Mouse (Mus musculus): ENCODE data around the gene Rbfox2.
"Not testable (repeated sequence)": the region's sequence is repeated elsewhere in the genome, so short reads cannot be mapped to it uniquely, and the experiment has no call there.

The Rbfox2 gene

GRCm38 (mm10) chr15:77066233-77066632 lies 240.6 kb downstream of the Rbfox2 start:
- DNase-seq (ENCODE audit: low read depth, low spot score): no peak

GRCm38 (mm10) chr15:77065259-77065852 lies 241.4 kb downstream of the Rbfox2 start:
- no peak for DNase-seq (ENCODE audit: low read depth, low spot score)

GRCm38 (mm10) chr15:77062746-77063145 lies 244.1 kb downstream of the Rbfox2 start:
- DNase-seq (ENCODE audit: low read depth, low spot score): no peak

GRCm38 (mm10) chr15:77059416-77059815 lies 247.4 kb downstream of the Rbfox2 start:
- not testable (repeated sequence) for DNase-seq (ENCODE audit: low read depth, low spot score)

- DNase-seq (ENCODE audit: low read depth, low spot score): no peak
These were observed 248.2 kb downstream of the Rbfox2 start for GRCm38 (mm10) chr15:77058566-77058965.

- no peak for DNase-seq (ENCODE audit: low read depth, low spot score)
These were observed 250.1 kb downstream of the Rbfox2 start for GRCm38 (mm10) chr15:77056791-77057051.

- no peak for DNase-seq (ENCODE audit: low read depth, low spot score)
These were observed 250.6 kb downstream of the Rbfox2 start for GRCm38 (mm10) chr15:77056001-77056790.

GRCm38 (mm10) chr15:77054611-77055175 lies 252.1 kb downstream of the Rbfox2 start:
- DNase-seq (ENCODE audit: low read depth, low spot score): no peak

- no peak for DNase-seq (ENCODE audit: low read depth, low spot score)
These were observed 253.8 kb downstream of the Rbfox2 start for GRCm38 (mm10) chr15:77053021-77053420.

- no peak for DNase-seq (ENCODE audit: low read depth, low spot score)
These were observed 254.6 kb downstream of the Rbfox2 start for GRCm38 (mm10) chr15:77052176-77052575.

GRCm38 (mm10) chr15:77050570-77050969 lies 256.2 kb downstream of the Rbfox2 start, which contains the start of gene Mb:
Gene Mb (minus strand): TSS chr15:77050670.
- DNase-seq (ENCODE audit: low read depth, low spot score): no peak

GRCm38 (mm10) chr15:77045609-77046008 lies 261.2 kb downstream of the Rbfox2 start:
- no peak for DNase-seq (ENCODE audit: low read depth, low spot score)

- DNase-seq (ENCODE audit: low read depth, low spot score): no peak
These were observed 262.0 kb downstream of the Rbfox2 start, which contains the start of gene Apol6 for GRCm38 (mm10) chr15:77044597-77045320. Gene Apol6 (plus strand): TSS chr15:77044729.

- DNase-seq (ENCODE audit: low read depth, low spot score): no peak
These were observed 266.0 kb downstream of the Rbfox2 start for GRCm38 (mm10) chr15:77040784-77041183.

- DNase-seq (ENCODE audit: low read depth, low spot score): no peak
These were observed 267.5 kb downstream of the Rbfox2 start for GRCm38 (mm10) chr15:77039211-77039700.

GRCm38 (mm10) chr15:77037278-77038161 lies 269.3 kb downstream of the Rbfox2 start:
- no peak for DNase-seq (ENCODE audit: low read depth, low spot score)

- no peak for DNase-seq (ENCODE audit: low read depth, low spot score)
These were observed 269.9 kb downstream of the Rbfox2 start for GRCm38 (mm10) chr15:77036989-77037277.

GRCm38 (mm10) chr15:77036320-77036988 lies 270.4 kb downstream of the Rbfox2 start:
- DNase-seq (ENCODE audit: low read depth, low spot score): no peak

- no peak for DNase-seq (ENCODE audit: low read depth, low spot score)
These were observed 271.2 kb downstream of the Rbfox2 start for GRCm38 (mm10) chr15:77035643-77036042.

- no peak for DNase-seq (ENCODE audit: low read depth, low spot score)
These were observed 272.3 kb downstream of the Rbfox2 start for GRCm38 (mm10) chr15:77034526-77034925.

- no peak for DNase-seq (ENCODE audit: low read depth, low spot score)
These were observed 275.5 kb downstream of the Rbfox2 start for GRCm38 (mm10) chr15:77031271-77031670.

Data from CD4-positive, CD25-positive, alpha-beta regulatory T cell, adult 2 months (primary cell).